Mouse (Mus musculus): Measurements from ENCODE around the gene Pon3.

Pon3 gene

GRCm38 (mm10) chr6:5255722-5256451, at the start of gene Pon3:
Gene Pon3 (minus strand): TSS chr6:5256286.
- peak; percentile 72 for DNase-seq (ENCODE audit: low spot score)

GRCm38 (mm10) chr6:5304956-5305355, 48.9 kb upstream of the Pon3 start:
- DNase-seq (ENCODE audit: low spot score), result no peak

- DNase-seq (ENCODE audit: low spot score), result no peak
Measured at GRCm38 (mm10) chr6:5300629-5301028, 44.5 kb upstream of the Pon3 start.

GRCm38 (mm10) chr6:5299561-5299960, 43.5 kb upstream of the Pon3 start:
- no peak for DNase-seq (ENCODE audit: low spot score)

- DNase-seq (ENCODE audit: low spot score), result peak; percentile 81
Measured at GRCm38 (mm10) chr6:5298092-5298554, 42.0 kb upstream of the Pon3 start, which contains the start of gene Pon2. Gene Pon2 (minus strand): TSS chr6:5298455.

GRCm38 (mm10) chr6:5297321-5298091, 41.4 kb upstream of the Pon3 start:
- peak; percentile 38 for DNase-seq (ENCODE audit: low spot score)

- DNase-seq (ENCODE audit: low spot score), result no peak
Measured at GRCm38 (mm10) chr6:5296067-5296466, 40.0 kb upstream of the Pon3 start.

GRCm38 (mm10) chr6:5294659-5295449, 38.8 kb upstream of the Pon3 start:
- no peak for DNase-seq (ENCODE audit: low spot score)

- DNase-seq (ENCODE audit: low spot score), result no peak
Measured at GRCm38 (mm10) chr6:5292841-5293240, 36.8 kb upstream of the Pon3 start.

- DNase-seq (ENCODE audit: low spot score), result no peak
Measured at GRCm38 (mm10) chr6:5291450-5291849, 35.4 kb upstream of the Pon3 start.

GRCm38 (mm10) chr6:5287919-5288318, 31.8 kb upstream of the Pon3 start:
- no peak for DNase-seq (ENCODE audit: low spot score)

- no peak for DNase-seq (ENCODE audit: low spot score)
Measured at GRCm38 (mm10) chr6:5287392-5287791, 31.3 kb upstream of the Pon3 start.

- DNase-seq (ENCODE audit: low spot score), result no peak
Measured at GRCm38 (mm10) chr6:5282418-5282817, 26.3 kb upstream of the Pon3 start.

- DNase-seq (ENCODE audit: low spot score), result no peak
Measured at GRCm38 (mm10) chr6:5280576-5281305, 24.7 kb upstream of the Pon3 start.

GRCm38 (mm10) chr6:5277972-5278371, 21.9 kb upstream of the Pon3 start:
- DNase-seq (ENCODE audit: low spot score), result no peak

- DNase-seq (ENCODE audit: low spot score), result no peak
Measured at GRCm38 (mm10) chr6:5269641-5270040, 13.6 kb upstream of the Pon3 start.

GRCm38 (mm10) chr6:5264793-5265192, 8.7 kb upstream of the Pon3 start:
- DNase-seq (ENCODE audit: low spot score), result no peak

- DNase-seq (ENCODE audit: low spot score), result no peak
Measured at GRCm38 (mm10) chr6:5263250-5263999, 7.3 kb upstream of the Pon3 start.

GRCm38 (mm10) chr6:5262322-5263249, 6.5 kb upstream of the Pon3 start:
- no peak for DNase-seq (ENCODE audit: low spot score)

- no peak for DNase-seq (ENCODE audit: low spot score)
Measured at GRCm38 (mm10) chr6:5255291-5255690, 795 bp downstream of the Pon3 start.

All from ovary, adult 18-20 months (tissue).